17 mouse cellular contexts compared by ENCODE assay signal in genomic region chr16:24171161-24171560, GRCm38 (mm10).
"Had no signal": no experiment of that assay in that cellular context is flagged by ENCODE, and none has a peak within 500 bp of the region (broad histone marks: within the 10 kb centered on the region; RNA-seq: fewer than 3 reads in every experiment).

No protein-coding gene starts in this region.

- H3K4me3 ChIP-seq: liver, embryonic 13.5 days; liver, embryonic 15.5 days; lung, embryonic 15.5 days; megakaryocyte, embryonic 14.5 days; midbrain, embryonic 13.5 days; midbrain, embryonic 15.5 days; neural tube, embryonic 12.5 days; stomach, embryonic 15.5 days had no signal

- H3K36me3 ChIP-seq: liver, embryonic 13.5 days; liver, embryonic 15.5 days; lung, embryonic 15.5 days; midbrain, embryonic 13.5 days; midbrain, embryonic 15.5 days; neural tube, embryonic 12.5 days; stomach, embryonic 15.5 days had no signal

- DNase-seq: liver, embryonic 13.5 days; liver, postnatal 0 days; lung, adult 2 months; lung, postnatal 14 days; lung, postnatal 36 days; right cerebral cortex, postnatal 25 days; right cerebral cortex, postnatal 4 days; spleen, adult 18-20 months had no signal

- H3K27ac ChIP-seq: liver, embryonic 13.5 days; liver, embryonic 15.5 days; lung, embryonic 15.5 days; macrophage; midbrain, embryonic 13.5 days; midbrain, embryonic 15.5 days; neural tube, embryonic 12.5 days; stomach, embryonic 15.5 days; stomach, postnatal 0 days had no signal

- H3K4me1 ChIP-seq: liver, embryonic 13.5 days; liver, embryonic 15.5 days; lung, embryonic 15.5 days; megakaryocyte, embryonic 14.5 days; midbrain, embryonic 13.5 days; midbrain, embryonic 15.5 days; neural tube, embryonic 12.5 days; stomach, embryonic 15.5 days had no signal

- H3K27me3 ChIP-seq: liver, embryonic 13.5 days; liver, embryonic 15.5 days; lung, embryonic 15.5 days; midbrain, embryonic 13.5 days; midbrain, embryonic 15.5 days; neural tube, embryonic 12.5 days; stomach, embryonic 15.5 days had no signal
